Mouse (Mus musculus): ENCODE results near the gene Diaph2.
"Not testable (repeated sequence)": the region's sequence is repeated elsewhere in the genome, so short reads cannot be mapped to it uniquely, and the experiment has no call there.

Gene Diaph2

GRCm38 (mm10) chrX:130279144-130279543 is 529.6 kb downstream of the Diaph2 start:
- DNase-seq (ENCODE audit: low read depth, low spot score) = no peak

GRCm38 (mm10) chrX:130281484-130281883 is 531.9 kb downstream of the Diaph2 start:
- no peak for DNase-seq (ENCODE audit: low read depth, low spot score)

GRCm38 (mm10) chrX:130287032-130287431 is 537.5 kb downstream of the Diaph2 start:
- DNase-seq (ENCODE audit: low read depth, low spot score) = no peak

- DNase-seq (ENCODE audit: low read depth, low spot score) = no peak
Measured at GRCm38 (mm10) chrX:130289775-130290174, 540.2 kb downstream of the Diaph2 start.

GRCm38 (mm10) chrX:130350808-130351435 is 601.4 kb downstream of the Diaph2 start:
- DNase-seq (ENCODE audit: low read depth, low spot score) = no peak

- DNase-seq (ENCODE audit: low read depth, low spot score) = no peak
Measured at GRCm38 (mm10) chrX:130351480-130351879, 601.9 kb downstream of the Diaph2 start.

GRCm38 (mm10) chrX:130393508-130394145 is 644.1 kb downstream of the Diaph2 start:
- no peak for DNase-seq (ENCODE audit: low read depth, low spot score)

- DNase-seq (ENCODE audit: low read depth, low spot score) = no peak
Measured at GRCm38 (mm10) chrX:130403214-130403613, 653.7 kb downstream of the Diaph2 start.

GRCm38 (mm10) chrX:130407471-130407870 is 657.9 kb downstream of the Diaph2 start:
- not testable (repeated sequence) for DNase-seq (ENCODE audit: low read depth, low spot score)

- DNase-seq (ENCODE audit: low read depth, low spot score) = no peak
Measured at GRCm38 (mm10) chrX:130408985-130409384, 659.4 kb downstream of the Diaph2 start.

GRCm38 (mm10) chrX:130423134-130423533 is 673.6 kb downstream of the Diaph2 start:
- DNase-seq (ENCODE audit: low read depth, low spot score) = no peak

GRCm38 (mm10) chrX:130451822-130452487 is 702.4 kb downstream of the Diaph2 start:
- DNase-seq (ENCODE audit: low read depth, low spot score) = no peak

GRCm38 (mm10) chrX:130452488-130452823 is 702.9 kb downstream of the Diaph2 start:
- no peak for DNase-seq (ENCODE audit: low read depth, low spot score)

GRCm38 (mm10) chrX:130473133-130473532 is 723.6 kb downstream of the Diaph2 start:
- DNase-seq (ENCODE audit: low read depth, low spot score) = no peak

GRCm38 (mm10) chrX:130480877-130481276 is 731.3 kb downstream of the Diaph2 start:
- no peak for DNase-seq (ENCODE audit: low read depth, low spot score)

- DNase-seq (ENCODE audit: low read depth, low spot score) = no peak
Measured at GRCm38 (mm10) chrX:130502680-130503464, 753.3 kb downstream of the Diaph2 start.

- no peak for DNase-seq (ENCODE audit: low read depth, low spot score)
Measured at GRCm38 (mm10) chrX:130503465-130503860, 753.9 kb downstream of the Diaph2 start.

- DNase-seq (ENCODE audit: low read depth, low spot score) = no peak
Measured at GRCm38 (mm10) chrX:130505626-130506025, 756.1 kb downstream of the Diaph2 start.
